Mouse (Mus musculus): ENCODE data around the gene Sp8. TPM values are rescaled to one million over a fixed set of nuclear protein-coding genes. Genes with fewer than 3 reads are reported as not detected.

The Sp8 gene
- total RNA-seq, 2 experiments from 2014 or later: 0.42 TPM; not detected in 1

DNA sequence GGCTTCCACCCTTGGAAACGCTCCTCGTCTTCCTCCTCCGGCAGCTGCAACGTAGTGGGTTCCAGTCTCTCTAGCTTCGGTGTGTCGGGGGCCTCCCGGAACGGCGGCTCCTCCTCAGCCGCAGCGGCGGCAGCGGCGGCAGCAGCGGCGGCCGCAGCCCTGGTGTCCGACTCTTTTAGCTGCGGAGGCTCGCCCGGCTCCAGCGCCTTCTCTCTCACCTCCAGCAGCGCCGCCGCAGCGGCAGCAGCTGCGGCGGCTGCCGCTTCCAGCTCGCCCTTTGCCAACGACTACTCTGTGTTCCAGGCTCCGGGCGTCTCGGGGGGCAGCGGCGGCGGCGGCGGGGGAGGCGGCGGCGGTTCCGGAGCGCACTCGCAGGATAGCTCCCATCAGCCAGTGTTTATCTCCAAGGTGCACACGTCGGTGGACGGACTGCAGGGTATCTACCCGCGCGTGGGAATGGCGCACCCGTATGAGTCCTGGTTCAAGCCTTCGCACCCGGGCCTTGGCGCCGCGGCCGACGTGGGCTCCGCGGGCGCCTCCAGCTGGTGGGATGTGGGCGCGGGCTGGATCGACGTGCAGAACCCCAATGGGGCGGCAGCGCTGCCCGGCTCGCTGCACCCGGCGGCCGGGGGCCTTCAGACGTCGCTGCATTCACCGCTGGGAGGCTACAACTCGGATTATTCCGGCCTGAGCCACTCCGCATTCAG, 2.5 kb downstream of the Sp8 start:
- DNase-seq (ENCODE audit: low spot score in 2 of 2): peak in 1 of 2 experiments; percentile 3

DNA sequence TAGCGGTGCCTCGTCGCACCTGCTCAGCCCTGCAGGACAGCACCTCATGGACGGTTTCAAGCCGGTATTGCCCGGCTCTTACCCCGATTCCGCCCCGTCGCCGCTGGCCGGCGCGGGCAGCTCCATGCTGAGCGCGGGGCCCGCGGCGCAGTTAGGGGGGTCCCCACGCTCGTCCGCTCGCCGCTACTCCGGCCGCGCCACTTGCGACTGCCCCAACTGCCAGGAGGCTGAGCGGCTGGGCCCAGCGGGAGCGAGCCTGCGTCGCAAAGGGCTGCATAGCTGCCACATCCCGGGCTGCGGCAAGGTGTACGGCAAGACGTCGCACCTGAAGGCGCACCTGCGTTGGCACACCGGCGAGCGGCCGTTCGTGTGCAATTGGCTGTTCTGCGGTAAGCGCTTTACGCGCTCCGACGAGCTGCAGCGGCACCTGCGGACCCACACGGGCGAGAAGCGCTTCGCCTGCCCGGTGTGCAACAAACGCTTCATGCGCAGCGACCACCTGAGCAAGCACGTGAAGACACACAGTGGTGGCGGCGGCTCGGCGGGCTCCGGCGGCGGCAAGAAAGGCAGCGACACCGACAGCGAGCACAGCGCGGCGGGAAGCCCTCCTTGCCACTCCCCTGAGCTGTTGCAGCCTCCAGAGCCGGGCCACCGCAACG, 3.2 kb downstream of the Sp8 start:
- DNase-seq (ENCODE audit: low spot score in 2 of 2): no peak

DNA sequence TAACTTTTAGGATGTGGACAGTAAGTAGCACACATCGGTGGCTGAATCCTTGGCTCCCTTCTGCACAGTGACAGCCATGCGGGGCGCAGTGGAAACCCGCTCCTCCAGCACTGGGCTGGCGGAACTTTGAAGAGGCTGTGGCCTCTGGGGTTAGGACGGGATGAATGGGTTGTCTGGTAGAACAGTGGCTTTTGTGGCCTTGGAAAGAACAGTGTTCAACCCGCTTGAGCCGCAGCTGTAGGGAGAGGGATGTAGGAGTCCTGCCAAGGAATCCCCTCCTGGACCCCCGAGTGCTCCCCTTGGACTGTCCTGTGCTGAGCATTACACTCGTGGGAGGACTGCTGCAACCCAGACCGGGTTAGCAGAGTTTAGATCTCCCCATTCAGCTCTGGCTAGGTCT, 3.9 kb downstream of the Sp8 start:
- DNase-seq (ENCODE audit: low spot score in 2 of 2): no peak

DNA sequence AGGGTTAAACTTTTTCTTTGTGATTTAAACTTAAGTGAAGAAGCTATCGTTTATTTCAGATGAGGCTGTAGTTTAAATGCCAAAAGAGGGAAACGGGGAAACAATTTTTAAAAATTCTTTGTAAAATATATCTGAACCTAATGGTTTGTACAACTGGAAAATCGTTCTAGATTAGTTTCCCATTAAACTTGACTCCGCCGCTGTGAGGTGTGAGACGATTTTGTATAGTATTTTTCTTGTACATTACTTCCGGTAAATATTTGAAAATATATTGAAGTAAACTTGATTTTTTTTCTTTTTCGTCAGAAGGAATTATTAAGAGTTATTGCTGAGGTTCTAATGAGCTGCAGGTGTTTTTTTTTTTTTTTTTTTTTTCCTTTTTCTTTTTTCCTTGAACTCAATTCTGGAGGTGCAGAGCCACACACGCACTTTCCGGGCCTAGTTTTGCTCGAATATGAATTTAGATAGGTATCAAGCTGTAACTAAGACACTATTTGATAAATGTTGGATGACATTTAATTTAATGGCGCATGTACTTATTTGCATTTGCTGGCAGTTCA, 4.8 kb downstream of the Sp8 start:
- no peak for DNase-seq (ENCODE audit: low spot score in 2 of 2)

DNA sequence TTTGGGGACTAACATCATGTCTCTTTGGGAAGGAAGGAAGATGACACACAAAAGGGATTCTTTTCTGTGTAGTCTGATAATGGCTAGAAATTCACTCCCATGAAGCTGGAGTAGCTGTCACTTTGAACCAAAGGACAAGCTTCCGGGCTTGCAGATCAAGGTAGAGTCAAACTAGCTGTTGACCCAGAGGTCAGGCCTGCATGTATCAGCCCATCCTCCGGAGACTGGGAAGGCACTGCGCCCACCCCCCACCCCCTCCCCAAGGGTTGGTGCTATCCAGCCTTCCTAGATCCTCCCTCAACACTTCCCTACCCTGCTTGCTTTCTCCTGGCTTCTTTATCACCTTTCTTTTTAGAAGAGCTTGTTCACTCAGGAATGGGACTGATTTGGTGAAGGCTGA, 7.2 kb downstream of the Sp8 start:
- DNase-seq (ENCODE audit: low spot score in 2 of 2): no peak

DNA sequence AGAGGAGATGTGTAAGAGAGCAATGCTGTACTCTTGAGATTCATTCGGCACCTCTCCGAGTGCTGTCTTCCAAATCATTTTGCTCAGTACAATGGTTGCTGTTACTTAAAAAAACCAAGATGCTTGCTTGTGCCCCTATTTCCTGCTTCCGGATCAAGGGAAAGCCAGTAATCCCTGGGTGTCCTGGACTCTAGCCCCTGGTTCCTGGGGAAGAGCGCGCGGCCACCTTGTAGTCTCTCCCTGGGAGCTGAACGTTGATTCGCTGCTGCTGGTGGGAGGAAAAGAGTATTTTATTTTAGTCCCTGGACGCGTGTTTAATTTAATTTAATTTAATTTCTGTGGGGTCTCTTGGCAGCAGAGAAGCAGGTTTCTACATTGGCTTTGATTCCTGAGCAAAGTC, 8.3 kb downstream of the Sp8 start:
- DNase-seq (ENCODE audit: low spot score in 2 of 2): no peak

DNA sequence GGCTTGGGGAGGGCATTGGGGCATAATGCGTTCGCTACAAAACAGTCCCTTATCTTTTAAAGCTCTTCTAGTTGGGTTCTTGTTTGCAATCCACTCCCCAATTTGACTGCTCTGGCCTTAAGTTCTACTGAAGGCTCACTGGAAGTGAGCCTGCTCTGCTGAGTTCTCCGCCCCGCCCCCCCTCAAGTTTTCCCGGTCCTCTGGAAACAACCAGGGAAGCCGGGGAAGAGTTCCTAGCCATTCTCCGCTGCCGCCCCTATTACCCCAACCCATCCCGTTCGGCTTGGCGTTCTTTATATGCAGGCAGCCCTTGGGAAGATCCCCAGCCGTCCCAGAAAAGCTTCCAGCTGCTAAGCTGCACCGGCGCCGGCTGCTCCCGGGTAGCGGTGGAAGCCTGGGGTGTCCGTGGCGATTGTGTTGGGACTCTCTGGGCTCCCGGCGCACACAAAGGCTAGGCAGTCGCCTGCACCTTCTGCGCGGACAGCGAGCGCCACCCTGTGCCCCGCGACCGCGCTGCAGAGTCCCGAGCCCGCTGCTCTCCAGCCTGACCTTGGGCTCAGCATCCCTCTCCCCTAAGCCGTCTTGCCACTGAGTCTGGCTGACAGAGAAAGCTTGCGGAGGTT, 8.8 kb downstream of the Sp8 start:
- DNase-seq (ENCODE audit: low spot score in 2 of 2): peak; percentile 32 to 38

DNA sequence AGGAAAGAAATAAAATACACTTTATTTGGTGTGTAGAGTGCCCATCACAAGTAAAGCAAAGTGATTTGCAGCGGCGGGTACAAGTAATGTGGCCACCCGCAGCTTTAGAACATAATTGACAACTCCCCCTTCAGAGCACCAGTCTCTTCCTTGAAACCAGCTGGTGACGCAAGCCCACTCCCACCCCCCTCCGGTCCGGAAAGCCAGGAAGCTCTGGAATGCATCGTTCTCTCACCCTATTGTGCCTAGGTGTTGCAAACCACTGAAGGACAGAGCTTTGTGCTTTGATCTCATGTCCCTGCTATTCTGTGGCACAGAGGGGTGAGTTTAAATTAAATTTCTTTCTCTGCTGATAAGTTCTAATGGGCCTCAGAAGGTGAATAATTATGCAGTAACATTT, 10.0 kb downstream of the Sp8 start:
- no peak for DNase-seq (ENCODE audit: low spot score in 2 of 2)

DNA sequence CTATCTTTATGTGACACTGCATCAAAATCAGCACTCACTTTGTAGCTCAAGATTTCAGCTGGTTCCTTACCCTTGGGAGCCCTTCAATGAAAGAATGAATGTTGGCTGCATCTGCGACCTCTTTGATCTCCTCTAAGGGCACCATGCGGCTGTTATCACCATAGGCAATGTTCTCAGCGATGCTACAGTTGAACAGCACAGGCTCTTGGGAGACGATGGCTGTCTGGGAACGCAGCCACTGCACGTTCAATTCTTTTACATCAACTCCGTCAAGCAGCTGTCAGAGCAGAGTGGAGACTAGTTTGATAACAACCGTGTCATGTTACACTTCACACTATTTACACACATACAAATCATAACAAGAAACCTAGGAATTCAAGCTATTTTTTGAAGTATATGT, 26.5 kb downstream of the Sp8 start:
- no peak for DNase-seq (ENCODE audit: low spot score in 2 of 2)

DNA sequence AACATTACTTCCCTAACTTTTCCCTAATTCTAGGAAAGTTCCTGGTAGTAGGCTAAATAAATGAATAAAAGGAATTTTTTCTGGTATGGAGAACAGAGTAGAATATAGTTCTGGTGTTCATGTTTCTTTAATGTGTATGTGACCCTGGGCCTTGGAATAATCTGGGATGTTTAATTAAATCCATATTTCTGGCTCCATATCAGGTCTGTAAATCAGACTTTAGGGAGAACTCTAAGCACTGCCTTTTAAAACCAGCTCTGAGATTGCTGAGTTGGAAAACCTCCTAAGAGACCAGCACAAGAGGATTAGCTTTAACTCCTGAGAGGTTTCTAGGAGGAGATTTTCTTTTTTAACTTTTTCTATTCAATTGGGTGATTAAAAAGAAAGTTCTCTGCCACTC, 36.7 kb downstream of the Sp8 start:
- DNase-seq (ENCODE audit: low spot score in 2 of 2): no peak

DNA sequence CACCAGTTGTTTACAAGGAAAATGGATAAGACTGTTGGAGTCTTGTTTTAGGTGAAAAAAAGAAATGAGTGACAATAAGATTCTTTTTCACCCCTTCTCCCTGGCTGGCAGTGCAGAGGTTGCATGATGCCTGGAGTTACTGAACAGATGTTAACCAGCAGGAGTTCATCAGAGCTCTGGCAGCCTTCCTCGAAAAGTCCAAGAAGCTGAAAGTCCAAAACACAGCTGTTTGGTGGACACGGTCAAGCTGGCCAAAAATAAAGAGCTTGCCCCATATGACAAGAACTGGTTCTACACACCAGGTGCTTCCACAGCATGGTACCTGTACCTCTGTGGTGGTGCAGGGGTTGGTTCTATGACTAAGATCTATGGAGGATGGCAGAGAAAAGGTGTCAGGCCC, 41.8 kb downstream of the Sp8 start:
- no peak for DNase-seq (ENCODE audit: low spot score in 2 of 2)

Other genes with a start within 250 kb of the Sp8 start
- gene Abcb5, start 120.1 kb downstream of the Sp8 start, total RNA-seq (2021): under 1 TPM; 0.48 to 0.76 TPM

All from adrenal gland, postnatal 4 days (tissue).